Mouse (Mus musculus): ENCODE data around the gene Samd3.

Gene Samd3

DNA sequence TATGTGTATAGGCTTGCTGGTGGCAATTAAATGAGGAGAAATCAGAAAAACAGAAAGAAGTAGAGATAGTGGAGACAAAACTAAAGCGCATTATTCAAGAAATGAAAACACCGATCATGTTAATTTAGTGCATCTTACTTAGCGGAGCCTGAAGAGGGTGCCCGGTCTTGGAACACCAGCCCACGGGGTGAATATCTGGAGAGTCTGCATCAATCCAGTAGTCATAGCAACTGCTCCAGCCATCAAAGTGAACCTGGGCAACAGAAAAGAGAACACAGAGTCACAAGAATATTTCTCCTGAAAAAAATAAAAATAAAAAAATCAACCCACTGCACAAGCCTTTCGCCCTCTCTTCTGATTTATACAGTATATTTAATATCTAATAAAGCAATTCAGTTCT, 74.0 kb downstream of the Samd3 start:
- DNase-seq (ENCODE audit: low spot score): no peak

DNA sequence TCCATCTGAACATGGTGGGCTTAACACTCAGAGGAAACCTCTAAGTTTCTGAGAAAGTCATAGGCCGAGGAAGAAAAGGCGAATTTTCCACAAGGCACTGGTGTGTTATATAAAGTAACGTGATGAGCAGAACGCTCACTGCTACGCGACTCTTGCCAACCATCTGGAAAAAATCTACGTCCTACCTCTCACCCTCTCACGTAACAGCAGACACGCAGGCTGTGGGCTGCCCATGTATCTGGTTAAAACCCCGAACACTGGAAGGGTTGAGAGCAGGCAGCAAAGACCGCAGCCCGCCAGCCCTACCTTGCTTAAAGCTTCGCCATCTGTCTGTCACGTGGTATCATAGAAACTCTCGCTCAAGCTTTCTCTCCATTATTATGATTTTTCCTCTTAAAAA, 84.8 kb downstream of the Samd3 start:
- DNase-seq (ENCODE audit: low spot score): no peak

DNA sequence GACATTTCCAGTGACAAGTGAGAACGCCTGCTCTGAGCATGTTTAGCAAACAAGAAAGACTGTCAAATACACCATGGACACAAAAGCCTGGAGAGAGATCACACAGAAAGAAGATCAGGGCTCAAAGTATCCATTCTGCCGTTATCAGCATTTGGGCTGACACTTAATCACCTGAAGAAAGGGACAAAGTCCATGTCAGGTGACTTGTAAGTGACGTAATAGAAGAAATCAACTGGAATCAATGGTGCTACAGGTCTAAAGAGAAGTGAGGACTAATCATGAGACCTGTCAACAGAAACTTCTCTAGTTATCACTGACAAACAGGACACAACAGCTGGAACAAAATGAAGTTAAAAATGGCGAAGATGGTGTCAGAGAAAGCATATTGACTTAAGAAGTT, 91.2 kb downstream of the Samd3 start:
- no peak for DNase-seq (ENCODE audit: low spot score)

Measured in urinary bladder, postnatal 25 days (tissue).